Mouse (Mus musculus): ENCODE data around the gene Tagap.

DNA sequence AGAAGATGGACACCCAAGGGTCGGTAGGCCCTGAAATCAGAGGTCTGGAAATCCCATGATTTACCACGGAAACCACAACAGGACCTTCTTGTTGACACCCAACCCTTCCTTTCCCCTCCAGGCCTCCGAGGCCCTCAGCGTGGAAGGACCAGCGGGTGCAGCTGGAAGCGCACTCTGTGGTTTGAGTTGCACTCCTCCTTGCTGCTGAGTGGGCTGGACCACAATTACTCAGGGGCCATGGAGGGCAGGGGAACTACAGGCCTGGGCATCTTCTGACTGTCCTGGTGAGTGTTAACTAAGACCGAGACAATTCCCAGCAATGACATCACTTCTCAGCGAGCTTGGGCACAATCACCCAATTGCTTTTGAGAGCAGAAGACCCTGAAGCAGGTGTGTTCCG lies 36.8 kb upstream of the Tagap start:
- TF ChIP-seq CTCF (IDR thresholded peaks at IDR 0.05; ENCODE audit: control insufficient read depth, insufficient read depth, low read length) (0 out of 2 replicates have a peak, but pooled peaks have one; percentile 4), POLR2A (IDR thresholded peaks at IDR 0.05; ENCODE audit: borderline replicate concordance, control insufficient read depth, low read depth, low read length) (no peak)
